Comparison of ENCODE assay signal across 10 mouse cellular contexts in genomic region chr11:73169231-73169630, GRCm38 (mm10). TPM values are rescaled to one million over a fixed set of nuclear protein-coding genes. Genes with fewer than 3 reads are reported as not detected.
A peak's percentile ranks its signal among the peaks of the same experiment; 100 is the strongest.
DNase-seq lines count a peak whose midpoint lies in the region; ATAC-seq lines count a peak whose summit lies in the region.
"Had no signal": no experiment of that assay in that cellular context is flagged by ENCODE, and none has a peak within 500 bp of the region (broad histone marks: within the 10 kb centered on the region; RNA-seq: fewer than 3 reads in every experiment).

No protein-coding gene starts in this region.

- no peak overlapping the region for H3K4me3 ChIP-seq in kidney, embryonic 16.5 days (ENCODE audit: low read length)
- no peak overlapping the region for H3K4me3 ChIP-seq in liver, embryonic 13.5 days (replicated peaks)
- H3K4me3 ChIP-seq: heart, embryonic 15.5 days; stomach, embryonic 15.5 days had no signal

- 49% methylated on average over 4 of the region's 4 CpGs for WGBS in kidney, embryonic 16.5 days
- 33% methylated on average over 4 of the region's 4 CpGs for WGBS in liver, embryonic 13.5 days (ENCODE audit: insufficient replicate concordance)

- H3K9me3 ChIP-seq in kidney, embryonic 16.5 days (ENCODE audit: low read length): no peaks in the 10 kb centered on the region
- H3K9me3 ChIP-seq in liver, embryonic 13.5 days (replicated peaks): no peaks in the 10 kb centered on the region
- H3K9me3 ChIP-seq: heart, embryonic 15.5 days; stomach, embryonic 15.5 days had no signal

- H3K27ac ChIP-seq in kidney, embryonic 16.5 days (ENCODE audit: low read length): no peak overlapping the region
- H3K27ac ChIP-seq in liver, embryonic 13.5 days: no peak overlapping the region
- H3K27ac ChIP-seq: heart, embryonic 15.5 days; stomach, embryonic 15.5 days had no signal

- H3K4me2 ChIP-seq in kidney, embryonic 16.5 days (replicated peaks; ENCODE audit: low read depth, low read length): no peak overlapping the region
- no peak overlapping the region for H3K4me2 ChIP-seq in liver, embryonic 13.5 days
- H3K4me2 ChIP-seq: heart, embryonic 15.5 days; stomach, embryonic 15.5 days had no signal

- peaks cover 10% of the 10 kb centered on the region; the same call in 1 of the 2 replicates for H3K4me1 ChIP-seq in kidney, embryonic 16.5 days (ENCODE audit: insufficient read depth, low read length)
- H3K4me1 ChIP-seq in liver, embryonic 13.5 days (replicated peaks): peaks cover 31% of the 10 kb centered on the region

- peaks cover 4% of the 10 kb centered on the region for H3K36me3 ChIP-seq in kidney, embryonic 16.5 days (ENCODE audit: insufficient read depth, low read length)
- peaks cover 36% of the 10 kb centered on the region for H3K36me3 ChIP-seq in liver, embryonic 13.5 days

- H3K9ac ChIP-seq in kidney, embryonic 16.5 days (replicated peaks; ENCODE audit: low read length): no peak overlapping the region
- no peak overlapping the region for H3K9ac ChIP-seq in liver, embryonic 13.5 days
- H3K9ac ChIP-seq: heart, embryonic 15.5 days; stomach, embryonic 15.5 days had no signal

- peak; percentile 63 to 70 for DNase-seq in left cerebral cortex, adult 18-20 months (ENCODE audit: low spot score in 2 of 2)
- DNase-seq in left cerebral cortex, adult 11 months (ENCODE audit: low spot score): no peak
- peak; percentile 44 for DNase-seq in T-cell, adult 2 months (ENCODE audit: low spot score)
- peak; percentile 19 for DNase-seq in fibroblast of lung, adult 2 months (ENCODE audit: low read depth)
- DNase-seq in liver, embryonic 13.5 days: peak; percentile 39
- DNase-seq in thymus, postnatal 4 days: peak; percentile 84

- H3K27me3 ChIP-seq in kidney, embryonic 16.5 days (ENCODE audit: insufficient read depth, low read length): no peaks in the 10 kb centered on the region
- H3K27me3 ChIP-seq in liver, embryonic 13.5 days: no peaks in the 10 kb centered on the region
- H3K27me3 ChIP-seq: heart, embryonic 15.5 days; stomach, embryonic 15.5 days had no signal

- ATAC-seq in kidney, embryonic 16.5 days (ENCODE audit: low FRiP score, low TSS enrichment): 0 out of 2 replicates have a peak, but pooled peaks have one; percentile 39
- peak; percentile 52 for ATAC-seq in liver, embryonic 13.5 days (ENCODE audit: low read depth)
- ATAC-seq in neutrophil, adult 5-6 weeks (ENCODE audit: extremely low read depth, insufficient number of reproducible peaks, low FRiP score, poor library complexity, severe bottlenecking): 0 out of 2 replicates have a peak, but pooled peaks have one; percentile 38

RNA-seq across cellular contexts. Expression of gene Emc6, which starts 7.6 kb away (rescaled TPM):
- 10 to 100 TPM; 48.0 to 53.3 TPM for total RNA-seq in left cerebral cortex, adult 18-20 months (2021)
- polyA plus RNA-seq in kidney, embryonic 16.5 days (2015; fragmentation: Nextera tagmentation; extraction: Ambion mirVana): 121 and 123 TPM in 2 replicates
- 97.4 and 98.5 TPM in 2 replicates for polyA plus RNA-seq in liver, embryonic 13.5 days (2015; fragmentation: Nextera tagmentation; extraction: Ambion mirVana)
- total RNA-seq in neutrophil, adult 5-6 weeks (2017): 15.4 and 17.8 TPM in 2 replicates

RNA-seq across cellular contexts. Expression of gene Tax1bp3, which starts 7.7 kb away (rescaled TPM):
- 10 to 100 TPM in 1 of 2 experiments, 1 to 10 TPM in 1; 9.2 to 10.6 TPM for total RNA-seq in left cerebral cortex, adult 18-20 months (2021)
- polyA plus RNA-seq in kidney, embryonic 16.5 days (2015; fragmentation: Nextera tagmentation; extraction: Ambion mirVana): 231 and 251 TPM in 2 replicates
- polyA plus RNA-seq in liver, embryonic 13.5 days (2015; fragmentation: Nextera tagmentation; extraction: Ambion mirVana): 32.1 and 34.8 TPM in 2 replicates
- total RNA-seq in neutrophil, adult 5-6 weeks (2017): 10.2 and 17.1 TPM in 2 replicates

RNA-seq across cellular contexts. Expression of gene P2rx5, which starts 9.0 kb away (rescaled TPM):
- under 1 TPM; 0.35 to 0.54 TPM for total RNA-seq in left cerebral cortex, adult 18-20 months (2021)
- 0.81 TPM in 2 replicates for polyA plus RNA-seq in kidney, embryonic 16.5 days (2015; fragmentation: Nextera tagmentation; extraction: Ambion mirVana)
- polyA plus RNA-seq in liver, embryonic 13.5 days (2015; fragmentation: Nextera tagmentation; extraction: Ambion mirVana): 0.19 and 0.20 TPM in 2 replicates
- not detected in 2 replicates for total RNA-seq in neutrophil, adult 5-6 weeks (2017)

RNA-seq across cellular contexts. Expression of gene Ctns, which starts 29.6 kb away (rescaled TPM):
- total RNA-seq in left cerebral cortex, adult 18-20 months (2021): 10 to 100 TPM; 18.6 to 20.8 TPM
- polyA plus RNA-seq in kidney, embryonic 16.5 days (2015; fragmentation: Nextera tagmentation; extraction: Ambion mirVana): 21.5 and 22.4 TPM in 2 replicates
- 6.2 and 7.6 TPM in 2 replicates for polyA plus RNA-seq in liver, embryonic 13.5 days (2015; fragmentation: Nextera tagmentation; extraction: Ambion mirVana)
- total RNA-seq in neutrophil, adult 5-6 weeks (2017): 15.7 and 19.0 TPM in 2 replicates

RNA-seq across cellular contexts. Expression of gene Shpk, which starts 30.0 kb away (rescaled TPM):
- total RNA-seq in left cerebral cortex, adult 18-20 months (2021): 1 to 10 TPM; 2.8 to 2.9 TPM
- 2.4 and 2.6 TPM in 2 replicates for polyA plus RNA-seq in kidney, embryonic 16.5 days (2015; fragmentation: Nextera tagmentation; extraction: Ambion mirVana)
- 2.2 TPM in 2 replicates for polyA plus RNA-seq in liver, embryonic 13.5 days (2015; fragmentation: Nextera tagmentation; extraction: Ambion mirVana)
- total RNA-seq in neutrophil, adult 5-6 weeks (2017): 1.4 and 2.4 TPM in 2 replicates
